Mouse (Mus musculus) erythroblast, embryonic 14.5 days (primary cell): Measurements from ENCODE around the gene Slc1a2. TPM values are rescaled to one million over a fixed set of nuclear protein-coding genes. Genes with fewer than 3 reads are reported as not detected.

Experiments used
- H3K27me3 ChIP-seq: 2 replicates; pipeline ENCODE4 v1.6.1; 2012; ENCODE audit warnings: inconsistent platforms; ENCODE audit not compliant: control insufficient read depth
- H3K36me3 ChIP-seq: 2 replicates; pipeline ENCODE4 v1.6.1; 2012; ENCODE audit warnings: mild to moderate bottlenecking, inconsistent platforms; ENCODE audit not compliant: control insufficient read depth
- H3K4me1 ChIP-seq: 2 replicates; pipeline ENCODE4 v1.6.1; 2012; ENCODE audit warnings: inconsistent platforms; ENCODE audit not compliant: control insufficient read depth
- H3K4me3 ChIP-seq: replicated peaks from 2 replicates; pipeline ENCODE3; 2012; ENCODE audit warnings: moderate library complexity, mild to moderate bottlenecking, inconsistent platforms
- H3K9me3 ChIP-seq: 2 replicates; pipeline ENCODE4 v1.6.1; 2012; ENCODE audit warnings: low read length, inconsistent platforms, mixed read lengths; ENCODE audit not compliant: control insufficient read depth
- GATA1 ChIP-seq: IDR thresholded peaks from 2 replicates; pipeline ENCODE4 v1.6.1; 2012; ENCODE audit warnings: low read length, inconsistent platforms, mixed read lengths
- TAL1 ChIP-seq: IDR thresholded peaks from 3 replicates; pipeline ENCODE4 v1.6.1; 2012; ENCODE audit warnings: low read length, inconsistent platforms, mixed read lengths
- polyA plus RNA-seq: library from polyadenylated mRNA; stranded (reverse); fragments of >175 nt; gene quantifications from 2 replicates; pipeline ENCODE4 v1.2.3, GENCODE M21; 2012

The Slc1a2 gene
- polyA plus RNA-seq, 1 experiment, result not detected

- no peaks in the 10 kb centered on the region for H3K9me3 ChIP-seq
- no peak for TF ChIP-seq GATA1
- TF ChIP-seq TAL1, result no peak
- H3K4me3 ChIP-seq, result no peak overlapping the region
- H3K36me3 ChIP-seq, result no peaks in the 10 kb centered on the region
- no peaks in the 10 kb centered on the region for H3K27me3 ChIP-seq
- no peaks in the 10 kb centered on the region for H3K4me1 ChIP-seq
Observed at GRCm38 (mm10) chr2:102791641-102792040, 133.2 kb downstream of the Slc1a2 start.

DNA sequence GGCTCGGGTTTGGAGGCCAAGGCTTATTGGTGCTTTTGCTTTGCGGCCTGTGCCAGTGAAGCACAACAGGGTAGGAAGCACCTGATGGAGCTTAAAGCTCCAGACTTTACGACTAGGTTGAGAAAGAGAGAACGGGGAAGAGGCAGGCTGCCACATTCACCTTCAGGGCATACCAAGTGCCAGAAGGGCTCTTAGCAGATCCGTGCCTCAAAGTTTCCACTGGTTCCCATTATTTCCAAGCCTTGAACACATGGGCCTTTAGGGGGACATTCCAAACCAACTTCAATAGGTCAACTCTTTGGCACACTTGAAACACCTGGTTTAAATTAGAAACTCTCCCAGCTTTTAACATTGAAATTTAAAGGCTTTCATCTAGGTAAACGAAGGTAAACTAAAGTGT, 134.3 kb downstream of the Slc1a2 start:
- Histone ChIP-seq H3K36me3 (no peaks in the 10 kb centered on the region), H3K27me3 (no peaks in the 10 kb centered on the region), H3K4me1 (no peaks in the 10 kb centered on the region), H3K4me3 (no peak overlapping the region), H3K9me3 (no peaks in the 10 kb centered on the region)
- TF ChIP-seq GATA1, result no peak
- no peak for TF ChIP-seq TAL1

DNA sequence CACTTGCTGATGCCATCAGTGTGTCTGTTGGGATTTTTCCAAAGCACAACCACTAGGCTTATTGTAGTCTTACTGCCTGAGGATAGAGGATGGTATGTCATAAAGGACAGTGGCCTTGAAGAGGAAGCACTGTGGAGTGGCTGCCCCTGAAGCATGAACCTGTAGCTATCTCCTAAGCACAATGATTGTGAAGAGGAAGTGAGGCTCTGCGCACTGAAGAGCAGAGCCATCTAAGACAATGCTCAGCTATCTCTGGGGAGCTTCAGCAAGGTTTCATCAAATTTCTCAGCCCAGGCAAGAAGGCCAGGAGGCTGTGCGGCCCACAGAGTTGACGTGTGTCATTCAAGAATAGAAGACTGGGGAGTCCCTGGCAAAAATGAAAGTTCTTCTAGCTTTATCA, 136.6 kb downstream of the Slc1a2 start:
- Histone ChIP-seq H3K4me1 (no peaks in the 10 kb centered on the region), H3K4me3 (no peak overlapping the region), H3K36me3 (no peaks in the 10 kb centered on the region), H3K9me3 (no peaks in the 10 kb centered on the region), H3K27me3 (no peaks in the 10 kb centered on the region)
- TF ChIP-seq TAL1, result no peak

DNA sequence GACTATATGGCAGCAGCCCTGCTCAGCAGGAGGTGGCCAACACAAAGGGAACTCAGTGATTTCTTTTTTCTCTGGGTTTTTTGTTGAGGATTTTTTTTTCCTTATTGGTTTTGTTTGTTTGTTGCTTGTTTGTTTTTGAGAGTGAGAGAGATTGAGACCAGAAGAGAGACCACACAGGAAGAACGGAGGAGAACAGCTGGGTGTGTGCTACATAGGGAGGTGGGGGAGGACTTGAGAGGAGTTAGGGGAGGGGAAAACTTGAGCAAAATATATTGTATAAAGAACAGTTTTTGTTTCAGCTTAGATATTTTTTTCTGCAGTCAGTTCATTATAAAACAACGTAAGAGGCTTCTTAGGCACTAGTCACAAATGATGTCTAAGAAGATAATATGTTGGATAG, 139.7 kb downstream of the Slc1a2 start:
- TF ChIP-seq TAL1 (no peak), GATA1 (no peak)
- Histone ChIP-seq H3K4me1 (no peaks in the 10 kb centered on the region), H3K27me3 (no peaks in the 10 kb centered on the region), H3K36me3 (no peaks in the 10 kb centered on the region), H3K9me3 (no peaks in the 10 kb centered on the region), H3K4me3 (no peak overlapping the region)

GRCm38 (mm10) chr2:102801899-102802298, 143.4 kb downstream of the Slc1a2 start:
- no peaks in the 10 kb centered on the region for H3K36me3 ChIP-seq
- H3K27me3 ChIP-seq, result no peaks in the 10 kb centered on the region
- no peaks in the 10 kb centered on the region for H3K9me3 ChIP-seq
- TF ChIP-seq TAL1 (no peak), GATA1 (no peak)
- H3K4me1 ChIP-seq, result no peaks in the 10 kb centered on the region
- no peak overlapping the region for H3K4me3 ChIP-seq

DNA sequence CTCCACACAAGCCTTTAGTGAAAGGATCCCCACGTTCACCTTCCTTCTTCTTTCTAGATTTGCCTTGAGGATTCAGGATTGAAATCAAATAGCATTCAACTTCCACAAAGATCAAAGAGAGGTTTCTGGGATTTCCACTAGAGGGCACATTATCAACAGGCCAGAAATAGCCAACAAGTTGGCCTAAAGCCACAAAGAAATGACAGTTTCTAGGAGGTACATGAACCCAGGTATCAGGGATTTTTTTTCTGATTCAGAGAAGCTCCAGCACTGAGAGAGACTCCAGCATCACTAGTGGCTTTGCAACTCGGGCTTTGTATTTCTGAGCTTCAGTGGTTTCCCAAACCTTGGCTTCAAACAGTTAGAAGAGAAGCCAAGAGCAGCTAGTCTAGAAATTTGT, 145.7 kb downstream of the Slc1a2 start:
- H3K36me3 ChIP-seq, result no peaks in the 10 kb centered on the region
- H3K4me3 ChIP-seq, result no peak overlapping the region
- no peaks in the 10 kb centered on the region for H3K27me3 ChIP-seq
- no peaks in the 10 kb centered on the region for H3K9me3 ChIP-seq
- no peaks in the 10 kb centered on the region for H3K4me1 ChIP-seq
- TF ChIP-seq TAL1, result no peak
- no peak for TF ChIP-seq GATA1

- Histone ChIP-seq H3K4me3 (no peak overlapping the region), H3K27me3 (no peaks in the 10 kb centered on the region), H3K4me1 (no peaks in the 10 kb centered on the region), H3K36me3 (no peaks in the 10 kb centered on the region), H3K9me3 (no peaks in the 10 kb centered on the region)
- TF ChIP-seq TAL1, result no peak
- TF ChIP-seq GATA1, result no peak
Observed at GRCm38 (mm10) chr2:102805283-102805682, 146.8 kb downstream of the Slc1a2 start.

- TF ChIP-seq GATA1, result no peak
- no peak for TF ChIP-seq TAL1
- Histone ChIP-seq H3K4me1 (no peaks in the 10 kb centered on the region), H3K27me3 (no peaks in the 10 kb centered on the region), H3K4me3 (no peak overlapping the region), H3K36me3 (no peaks in the 10 kb centered on the region), H3K9me3 (no peaks in the 10 kb centered on the region)
Observed at GRCm38 (mm10) chr2:102805761-102806496, 147.5 kb downstream of the Slc1a2 start.

DNA sequence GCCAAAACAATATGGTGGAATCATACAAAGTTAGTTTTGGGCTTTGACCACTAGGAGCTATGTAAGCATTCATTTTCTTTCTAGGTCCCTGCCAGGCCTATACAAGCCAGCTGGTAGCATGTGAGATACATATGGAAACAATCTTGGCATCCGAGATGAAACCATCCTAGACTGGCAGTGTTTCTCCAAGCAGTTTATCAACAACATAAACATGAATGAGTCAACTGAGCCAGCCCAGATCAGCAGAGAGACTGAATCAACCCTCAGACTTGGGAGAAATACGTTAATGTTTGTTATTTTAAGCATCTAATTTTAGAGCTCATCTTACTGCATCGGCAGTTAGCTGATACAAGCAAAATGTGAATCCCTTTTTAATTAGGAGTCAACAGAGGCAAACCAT, 149.2 kb downstream of the Slc1a2 start:
- Histone ChIP-seq H3K9me3 (no peaks in the 10 kb centered on the region), H3K36me3 (peaks cover under 1% of the 10 kb centered on the region; the same call in 1 of the 2 replicates), H3K27me3 (no peaks in the 10 kb centered on the region), H3K4me3 (no peak overlapping the region), H3K4me1 (no peaks in the 10 kb centered on the region)
- TF ChIP-seq GATA1, result no peak
- TF ChIP-seq TAL1, result no peak

DNA sequence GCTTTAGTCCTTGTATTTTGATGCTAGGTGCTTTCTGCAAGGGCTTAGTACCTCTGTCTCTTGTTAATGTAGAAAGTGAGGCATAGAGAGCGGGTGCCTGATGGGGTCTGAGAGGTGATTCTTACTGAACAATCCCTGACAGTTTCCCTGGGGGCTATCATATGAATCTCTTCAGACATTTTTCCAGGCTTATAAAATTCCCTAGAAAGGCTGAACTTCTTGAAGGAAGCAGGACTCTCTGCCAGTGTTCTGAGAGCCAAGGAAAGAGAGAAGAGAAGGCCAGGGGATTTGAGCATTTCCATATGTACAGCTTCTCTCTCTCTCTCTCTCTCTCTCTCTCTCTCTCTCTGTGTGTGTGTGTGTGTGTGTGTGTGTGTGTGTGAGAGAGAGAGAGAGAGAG, 151.0 kb downstream of the Slc1a2 start:
- H3K27me3 ChIP-seq, result no peaks in the 10 kb centered on the region
- no peak for TF ChIP-seq GATA1
- TF ChIP-seq TAL1, result no peak
- H3K4me1 ChIP-seq, result no peaks in the 10 kb centered on the region
- H3K36me3 ChIP-seq, result peaks cover 7% of the 10 kb centered on the region
- H3K4me3 ChIP-seq, result no peak overlapping the region
- no peaks in the 10 kb centered on the region for H3K9me3 ChIP-seq
